Mouse (Mus musculus): Measurements from ENCODE around the gene Adgrl3. TPM values are rescaled to one million over a fixed set of nuclear protein-coding genes. Genes with fewer than 3 reads are reported as not detected.
A peak's percentile ranks its signal among the peaks of the same experiment; 100 is the strongest.

Gene Adgrl3
- polyA plus RNA-seq (2014; fragmentation: Nextera tagmentation; extraction: Ambion mirVana), result 8.0 and 8.5 TPM in 2 replicates

DNA sequence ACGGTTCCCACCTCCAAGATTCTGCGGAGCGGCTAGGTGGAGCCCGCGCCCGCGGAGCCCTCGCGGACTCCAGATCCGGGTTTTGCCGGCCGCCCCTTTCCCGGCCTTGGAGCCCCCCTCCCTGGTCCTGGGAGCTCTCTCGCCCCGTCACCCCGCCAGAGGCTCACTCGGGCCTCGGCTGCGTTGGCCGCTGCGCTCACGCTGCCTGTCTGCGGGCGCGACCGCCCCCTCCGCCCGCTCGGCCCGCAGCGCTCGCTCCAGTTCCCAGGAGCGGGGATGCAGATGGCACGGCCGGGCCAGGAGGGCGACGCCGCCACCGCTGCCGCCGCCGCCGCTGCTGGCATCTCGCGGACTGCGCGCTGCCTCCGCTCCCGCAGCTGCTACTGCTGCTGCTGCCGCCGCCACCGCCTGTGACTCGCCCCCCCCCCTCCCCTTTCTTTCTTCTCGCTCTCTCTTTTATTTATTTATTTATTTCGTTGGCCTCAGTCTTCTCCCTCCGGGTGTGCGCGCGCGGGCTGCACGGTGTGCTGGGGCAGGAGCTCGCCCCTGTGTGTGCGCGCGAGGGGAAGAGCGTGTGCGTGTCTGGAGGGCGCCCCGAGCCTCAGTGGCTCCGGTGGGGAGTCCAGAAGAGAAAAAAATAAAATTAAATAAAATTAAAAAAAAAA is at the start of gene Adgrl3:
TSS of gene Adgrl3 (plus strand) at position 549 of the 665 bp plus-strand sequence.
- H3K36me3 ChIP-seq (ENCODE audit: control insufficient read depth, insufficient read depth, low read length), result no peaks in the 10 kb centered on the region
- WGBS, result under 1% methylated on average over 59 of the region's 70 CpGs
- H3K4me1 ChIP-seq (ENCODE audit: control insufficient read depth in 2 of 2, insufficient read depth in 2 of 2, low read length in 2 of 2), result peaks cover 7 to 11% of the 10 kb centered on the region in 2 experiments; a peak in 3 of 4 replicates

DNA sequence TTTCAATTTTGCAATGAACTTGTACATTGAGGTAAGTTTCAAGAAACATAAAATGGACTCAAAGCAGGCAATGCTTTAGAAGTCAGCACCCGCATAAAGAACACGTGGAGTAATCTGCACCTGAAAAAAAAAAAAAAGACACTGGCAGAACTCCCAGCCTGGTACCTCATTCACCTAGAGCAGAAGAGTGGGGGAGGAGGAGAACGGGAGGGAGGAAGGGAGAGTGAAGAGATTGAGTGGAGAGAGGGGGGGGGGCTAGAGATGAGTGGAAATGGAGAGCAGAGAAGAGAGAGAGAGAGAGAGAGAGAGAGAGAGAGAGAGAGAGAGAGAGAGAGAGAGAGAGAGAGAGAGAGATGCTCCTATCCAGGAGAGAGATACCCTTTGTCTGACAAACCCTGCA is 772 bp upstream of the Adgrl3 start:
- Histone ChIP-seq H3K4me1 (ENCODE audit: control insufficient read depth in 2 of 2, insufficient read depth in 2 of 2, low read length in 2 of 2) (peaks cover 5 to 9% of the 10 kb centered on the region in 2 experiments; a peak in 3 of 4 replicates), H3K9me3 (ENCODE audit: control insufficient read depth, low read length) (no peaks in the 10 kb centered on the region), H3K4me2 (ENCODE audit: low read length) (peak overlapping the region; percentile 79), H3K9ac (ENCODE audit: low read length) (no peak overlapping the region), H3K27me3 (ENCODE audit: control insufficient read depth, insufficient read depth, low read length) (no peaks in the 10 kb centered on the region), H3K4me3 (ENCODE audit: control insufficient read depth in 1 of 2, insufficient read depth in 1 of 2, low read depth in 1 of 2, low read length in 2 of 2) (peak overlapping the region; percentile 76 to 91), H3K27ac (replicated peaks in 1 of 2; ENCODE audit: control insufficient read depth in 1 of 2, insufficient read depth in 1 of 2, low read depth in 2 of 2, low read length in 2 of 2) (no peak overlapping the region), H3K36me3 (ENCODE audit: control insufficient read depth, insufficient read depth, low read length) (no peaks in the 10 kb centered on the region)
- ATAC-seq (ENCODE audit: insufficient number of reproducible peaks, insufficient read depth, low FRiP score, low read depth), result no peak
- WGBS, result 3% methylated on average over 3 of the region's 3 CpGs

More for the DNA sequence above, at the start of gene Adgrl3:
- peak; percentile 90 for ATAC-seq (ENCODE audit: insufficient number of reproducible peaks, insufficient read depth, low FRiP score, low read depth)
- H3K9me3 ChIP-seq (ENCODE audit: control insufficient read depth, low read length), result no peaks in the 10 kb centered on the region
- H3K9ac ChIP-seq (ENCODE audit: low read length), result peak within 1 kb of the TSS; percentile 80
- no peaks in the 10 kb centered on the region for H3K27me3 ChIP-seq (ENCODE audit: control insufficient read depth, insufficient read depth, low read length)
- peak within 1 kb of the TSS; percentile 71 to 80 for H3K27ac ChIP-seq (replicated peaks in 1 of 2; ENCODE audit: control insufficient read depth in 1 of 2, insufficient read depth in 1 of 2, low read depth in 2 of 2, low read length in 2 of 2)
- H3K4me3 ChIP-seq (ENCODE audit: control insufficient read depth in 1 of 2, insufficient read depth in 1 of 2, low read depth in 1 of 2, low read length in 2 of 2), result peak within 1 kb of the TSS; percentile 76 to 91
- peak within 1 kb of the TSS; percentile 79 for H3K4me2 ChIP-seq (ENCODE audit: low read length)

DNA sequence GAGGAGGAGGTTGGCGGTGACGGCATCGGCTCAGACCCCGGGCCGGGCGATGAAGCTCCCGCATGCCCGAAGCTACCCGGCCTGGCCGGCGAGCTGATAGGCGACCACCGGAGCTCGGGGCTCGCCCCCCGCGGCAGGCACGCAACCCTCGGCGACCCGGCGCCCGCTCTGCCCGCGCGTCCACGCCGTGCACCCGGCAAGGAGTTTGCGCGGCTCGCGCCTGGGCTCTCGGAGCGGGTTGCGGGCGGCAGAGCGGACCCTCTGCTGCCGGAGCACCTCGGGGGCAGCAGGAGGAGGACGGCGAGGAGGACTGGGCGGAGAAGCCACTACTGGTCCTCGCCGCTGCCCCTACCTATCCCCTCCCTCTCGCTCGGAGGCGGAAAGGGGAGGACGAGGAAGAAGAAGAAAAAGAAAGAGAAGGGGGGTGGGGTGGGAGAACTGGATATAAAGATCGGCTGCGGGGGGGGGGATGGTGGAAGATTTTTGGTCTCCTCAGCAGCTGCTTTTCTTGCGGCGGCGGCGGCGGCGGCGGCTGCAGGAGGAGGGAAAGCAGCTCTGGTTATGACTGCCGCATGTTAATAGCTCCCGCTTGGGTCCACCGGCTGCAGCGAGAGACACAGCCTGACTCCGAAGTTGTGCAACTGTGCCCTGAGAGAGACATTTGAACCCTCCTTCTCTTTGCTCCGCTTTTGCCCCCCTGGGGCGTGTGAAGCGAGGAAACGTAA is 505 bp downstream of the Adgrl3 start:
- no peaks in the 10 kb centered on the region for H3K36me3 ChIP-seq (ENCODE audit: control insufficient read depth, insufficient read depth, low read length)
- no peaks in the 10 kb centered on the region for H3K9me3 ChIP-seq (ENCODE audit: control insufficient read depth, low read length)
- peak overlapping the region; percentile 76 to 91 for H3K4me3 ChIP-seq (ENCODE audit: control insufficient read depth in 1 of 2, insufficient read depth in 1 of 2, low read depth in 1 of 2, low read length in 2 of 2)
- H3K9ac ChIP-seq (ENCODE audit: low read length), result peak overlapping the region; percentile 80
- peak overlapping the region; percentile 59 to 71 for H3K27ac ChIP-seq (replicated peaks in 1 of 2; ENCODE audit: control insufficient read depth in 1 of 2, insufficient read depth in 1 of 2, low read depth in 2 of 2, low read length in 2 of 2)
- peak overlapping the region; percentile 79 for H3K4me2 ChIP-seq (ENCODE audit: low read length)
- H3K4me1 ChIP-seq (ENCODE audit: control insufficient read depth in 2 of 2, insufficient read depth in 2 of 2, low read length in 2 of 2), result peaks cover 9 to 11% of the 10 kb centered on the region in 2 experiments; a peak in 3 of 4 replicates
- H3K27me3 ChIP-seq (ENCODE audit: control insufficient read depth, insufficient read depth, low read length), result no peaks in the 10 kb centered on the region
- WGBS, result under 1% methylated on average over 61 of the region's 67 CpGs
- ATAC-seq (ENCODE audit: insufficient number of reproducible peaks, insufficient read depth, low FRiP score, low read depth), result no peak

DNA sequence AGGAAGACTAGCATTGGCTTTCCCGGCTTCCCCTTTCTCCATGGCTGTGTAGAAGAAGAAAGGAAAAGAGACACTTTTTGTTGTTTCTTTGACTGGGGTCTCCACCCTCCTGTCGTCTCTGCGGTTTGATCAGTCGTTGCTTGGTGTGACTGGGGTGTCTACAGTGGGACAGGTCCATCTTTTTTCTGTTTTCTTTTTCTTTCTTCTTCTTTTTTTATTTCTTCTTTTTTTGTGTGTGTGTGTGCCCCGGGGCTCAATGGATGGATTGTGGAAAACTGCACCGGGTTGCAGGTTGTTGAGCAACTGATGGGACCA is 1.0 kb downstream of the Adgrl3 start:
- H3K27me3 ChIP-seq (ENCODE audit: control insufficient read depth, insufficient read depth, low read length), result no peaks in the 10 kb centered on the region
- peak overlapping the region; percentile 80 for H3K9ac ChIP-seq (ENCODE audit: low read length)
- H3K4me2 ChIP-seq (ENCODE audit: low read length), result peak overlapping the region; percentile 79
- H3K4me1 ChIP-seq (ENCODE audit: control insufficient read depth in 2 of 2, insufficient read depth in 2 of 2, low read length in 2 of 2), result peaks cover 9 to 11% of the 10 kb centered on the region in 2 experiments; a peak in 3 of 4 replicates
- H3K4me3 ChIP-seq (ENCODE audit: control insufficient read depth in 1 of 2, insufficient read depth in 1 of 2, low read depth in 1 of 2, low read length in 2 of 2), result peak overlapping the region; percentile 76 to 91
- 2% methylated on average over 6 of the region's 6 CpGs for WGBS
- no peaks in the 10 kb centered on the region for H3K36me3 ChIP-seq (ENCODE audit: control insufficient read depth, insufficient read depth, low read length)
- no peaks in the 10 kb centered on the region for H3K9me3 ChIP-seq (ENCODE audit: control insufficient read depth, low read length)
- peak overlapping the region; percentile 53 to 71; a peak in 3 of 4 replicates for H3K27ac ChIP-seq (replicated peaks in 1 of 2; ENCODE audit: control insufficient read depth in 1 of 2, insufficient read depth in 1 of 2, low read depth in 2 of 2, low read length in 2 of 2)
- no peak for ATAC-seq (ENCODE audit: insufficient number of reproducible peaks, insufficient read depth, low FRiP score, low read depth)

DNA sequence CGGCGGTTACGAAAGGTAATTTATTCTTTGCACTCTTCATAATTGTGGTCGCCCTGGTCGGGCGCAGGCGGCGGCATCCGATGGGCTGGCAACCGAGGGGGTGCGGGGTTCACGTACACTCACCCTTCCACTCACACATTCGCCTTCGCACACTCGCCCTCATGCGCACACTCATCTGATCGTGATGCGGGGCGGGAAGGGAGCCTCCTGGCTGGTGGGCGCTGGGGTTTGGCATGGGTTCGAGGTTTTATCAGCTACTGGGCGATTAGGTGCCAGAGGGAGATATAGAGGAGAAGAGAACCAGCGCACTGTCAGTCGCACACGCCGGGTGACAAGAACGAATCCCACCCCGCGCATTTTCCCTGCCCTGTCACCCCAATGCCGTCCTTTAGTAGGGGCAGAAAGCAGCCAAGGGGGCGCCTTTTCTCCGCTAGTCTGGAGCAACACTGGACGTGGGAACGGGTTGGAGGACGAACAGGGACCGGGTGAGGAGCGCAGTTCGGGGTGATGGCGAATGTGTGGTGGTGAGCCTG is 1.5 kb downstream of the Adgrl3 start:
- Histone ChIP-seq H3K4me1 (ENCODE audit: control insufficient read depth in 2 of 2, insufficient read depth in 2 of 2, low read length in 2 of 2) (peaks cover 9 to 11% of the 10 kb centered on the region in 2 experiments; a peak in 3 of 4 replicates), H3K9me3 (ENCODE audit: control insufficient read depth, low read length) (no peaks in the 10 kb centered on the region), H3K4me2 (ENCODE audit: low read length) (peak overlapping the region; percentile 79), H3K9ac (ENCODE audit: low read length) (peak overlapping the region; percentile 80), H3K36me3 (ENCODE audit: control insufficient read depth, insufficient read depth, low read length) (no peaks in the 10 kb centered on the region), H3K27ac (replicated peaks in 1 of 2; ENCODE audit: control insufficient read depth in 1 of 2, insufficient read depth in 1 of 2, low read depth in 2 of 2, low read length in 2 of 2) (no peak overlapping the region), H3K4me3 (ENCODE audit: control insufficient read depth in 1 of 2, insufficient read depth in 1 of 2, low read depth in 1 of 2, low read length in 2 of 2) (peak overlapping the region; percentile 76 to 91), H3K27me3 (ENCODE audit: control insufficient read depth, insufficient read depth, low read length) (no peaks in the 10 kb centered on the region)
- ATAC-seq (ENCODE audit: insufficient number of reproducible peaks, insufficient read depth, low FRiP score, low read depth), result no peak
- under 1% methylated on average over 39 of the region's 39 CpGs for WGBS

DNA sequence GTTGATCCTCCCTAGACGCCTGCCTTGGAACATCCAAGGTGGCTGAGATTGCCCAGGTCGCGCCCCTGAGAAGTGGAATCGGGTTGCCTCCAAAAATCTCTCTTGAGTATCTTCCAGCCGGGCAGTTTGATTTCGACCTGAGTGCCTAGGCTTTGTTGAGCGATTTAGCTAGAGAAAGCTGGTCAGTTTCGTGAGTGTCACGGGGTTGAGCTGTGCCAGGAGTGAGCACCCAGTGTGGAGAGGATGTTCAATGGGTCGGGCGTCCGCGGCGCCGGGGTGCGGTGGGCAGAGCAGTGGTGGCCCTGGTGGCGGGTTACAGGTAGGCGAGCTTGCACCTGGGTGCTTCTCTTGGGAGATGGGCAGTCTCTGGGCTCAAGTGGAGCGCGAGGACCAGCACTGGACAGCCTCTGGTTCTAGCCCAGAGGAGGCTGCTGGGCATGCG is 1.9 kb downstream of the Adgrl3 start:
- Histone ChIP-seq H3K4me1 (ENCODE audit: control insufficient read depth in 2 of 2, insufficient read depth in 2 of 2, low read length in 2 of 2) (peaks cover 9 to 11% of the 10 kb centered on the region in 2 experiments; a peak in 3 of 4 replicates), H3K9me3 (ENCODE audit: control insufficient read depth, low read length) (no peaks in the 10 kb centered on the region), H3K4me2 (ENCODE audit: low read length) (peak overlapping the region; percentile 79), H3K27ac (replicated peaks in 1 of 2; ENCODE audit: control insufficient read depth in 1 of 2, insufficient read depth in 1 of 2, low read depth in 2 of 2, low read length in 2 of 2) (no peak overlapping the region), H3K4me3 (ENCODE audit: control insufficient read depth in 1 of 2, insufficient read depth in 1 of 2, low read depth in 1 of 2, low read length in 2 of 2) (peak overlapping the region; percentile 76 to 91), H3K36me3 (ENCODE audit: control insufficient read depth, insufficient read depth, low read length) (no peaks in the 10 kb centered on the region), H3K27me3 (ENCODE audit: control insufficient read depth, insufficient read depth, low read length) (no peaks in the 10 kb centered on the region), H3K9ac (ENCODE audit: low read length) (peak overlapping the region; percentile 80)
- no peak for ATAC-seq (ENCODE audit: insufficient number of reproducible peaks, insufficient read depth, low FRiP score, low read depth)
- 2% methylated on average over 21 of the region's 21 CpGs for WGBS

DNA sequence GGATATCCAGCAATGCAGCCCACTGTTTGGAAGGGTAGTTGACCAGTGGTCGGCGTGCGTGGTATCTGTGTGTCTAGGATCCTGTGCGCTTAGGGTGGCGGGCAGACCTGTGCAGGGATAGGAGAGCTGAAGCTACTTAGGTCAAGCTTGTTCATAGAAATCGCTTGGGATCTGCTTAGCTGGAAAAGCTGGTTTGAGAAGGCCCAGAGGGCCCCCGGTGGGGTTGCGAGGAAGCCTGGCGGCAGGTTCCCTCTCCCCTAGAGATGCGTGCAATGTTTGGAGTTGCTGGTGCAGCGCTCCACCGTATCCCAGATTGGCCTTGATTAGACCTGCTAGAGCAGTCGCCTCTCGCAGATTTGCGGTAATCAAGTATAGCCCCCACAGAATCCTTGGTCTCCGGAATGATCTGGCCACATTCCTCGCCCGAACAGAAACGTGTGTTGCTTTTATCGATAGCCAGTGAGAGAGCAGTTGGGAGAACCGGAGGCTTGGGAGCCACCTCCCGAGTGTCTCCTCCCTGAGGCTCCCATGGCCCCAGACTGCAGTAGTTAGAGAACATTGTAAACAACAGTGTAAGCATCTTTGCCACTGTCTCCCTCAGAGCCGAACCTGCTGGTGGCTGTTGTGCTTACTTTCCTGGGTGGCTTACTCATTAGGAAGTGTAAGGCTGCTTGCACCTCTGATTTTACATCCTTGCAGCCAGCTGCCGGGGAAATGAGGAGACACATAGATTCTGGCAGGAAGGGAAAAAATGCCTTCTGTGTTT is 2.6 kb downstream of the Adgrl3 start:
- peak overlapping the region; percentile 76 to 91 for H3K4me3 ChIP-seq (ENCODE audit: control insufficient read depth in 1 of 2, insufficient read depth in 1 of 2, low read depth in 1 of 2, low read length in 2 of 2)
- peaks cover 9 to 11% of the 10 kb centered on the region in 2 experiments; a peak in 3 of 4 replicates for H3K4me1 ChIP-seq (ENCODE audit: control insufficient read depth in 2 of 2, insufficient read depth in 2 of 2, low read length in 2 of 2)
- H3K9ac ChIP-seq (ENCODE audit: low read length), result peak overlapping the region; percentile 80
- no peaks in the 10 kb centered on the region for H3K9me3 ChIP-seq (ENCODE audit: control insufficient read depth, low read length)
- no peak overlapping the region for H3K27ac ChIP-seq (replicated peaks in 1 of 2; ENCODE audit: control insufficient read depth in 1 of 2, insufficient read depth in 1 of 2, low read depth in 2 of 2, low read length in 2 of 2)
- H3K36me3 ChIP-seq (ENCODE audit: control insufficient read depth, insufficient read depth, low read length), result no peaks in the 10 kb centered on the region
- H3K27me3 ChIP-seq (ENCODE audit: control insufficient read depth, insufficient read depth, low read length), result no peaks in the 10 kb centered on the region
- WGBS, result 3% methylated on average over 24 of the region's 24 CpGs
- no peak for ATAC-seq (ENCODE audit: insufficient number of reproducible peaks, insufficient read depth, low FRiP score, low read depth)
- H3K4me2 ChIP-seq (ENCODE audit: low read length), result peak overlapping the region; percentile 79
